Mouse (Mus musculus) heart, adult 10 weeks (tissue): ENCODE measurements around the gene Ccdc71. TPM values are rescaled to one million over a fixed set of nuclear protein-coding genes. Genes with fewer than 3 reads are reported as not detected.

Experiments used
- polyA plus RNA-seq: library from polyadenylated mRNA; stranded (reverse); fragments of 350-450 nt; fragmentation: Illumina TruSeq; extraction: RNeasy Lipid Tissue Mini Kit (QIAGEN cat#74804); gene quantifications from one replicate; pipeline ENCODE4 v1.2.3, GENCODE M21; 2014; ENCODE audit warnings: low read depth, low replicate concordance

The Ccdc71 gene
- polyA plus RNA-seq = 13.9 TPM

GRCm38 (mm10) chr9:108460319-108461178 lies at the start of gene Ccdc71:
TSS of gene Ccdc71 (plus strand) at chr9:108460527.

DNA sequence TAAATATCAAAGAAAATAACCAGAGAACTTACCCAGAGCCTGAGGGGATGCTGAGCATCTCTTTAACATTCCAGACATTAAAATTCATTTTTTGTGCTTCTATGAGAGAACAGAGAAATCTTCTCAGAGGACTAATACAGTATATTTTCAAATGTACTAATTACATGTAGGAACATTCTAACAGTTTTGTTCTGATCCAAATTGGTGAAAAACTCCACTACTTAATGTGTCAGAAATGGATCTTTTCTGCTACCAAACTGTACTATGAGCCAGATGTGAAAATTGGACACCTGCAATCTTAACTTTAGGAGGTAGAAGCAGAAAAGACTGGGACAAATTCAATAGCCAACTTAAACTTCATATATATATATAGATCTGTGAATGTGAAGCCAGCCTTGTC lies 31.9 kb upstream of the Ccdc71 start, which contains the start of gene Ccdc36:
Gene Ccdc36 (minus strand): TSS at position 101 of the 400 bp plus-strand sequence.

GRCm38 (mm10) chr9:108436182-108436581 lies 24.1 kb upstream of the Ccdc71 start, which contains the start of gene BC048562:
TSS of gene BC048562 (plus strand) at chr9:108436482.

GRCm38 (mm10) chr9:108461181-108461631 lies 879 bp downstream of the Ccdc71 start, which contains the start of gene Klhdc8b:
TSS of gene Klhdc8b (minus strand) at chr9:108461581.

GRCm38 (mm10) chr9:108479721-108480351 lies 19.5 kb downstream of the Ccdc71 start, which contains the start of gene Lamb2:
TSS of gene Lamb2 (plus strand) at chr9:108479736.

GRCm38 (mm10) chr9:108490559-108491285 lies 30.4 kb downstream of the Ccdc71 start, which contains the start of gene Usp19:
TSS of gene Usp19 (plus strand) at chr9:108490602.

DNA sequence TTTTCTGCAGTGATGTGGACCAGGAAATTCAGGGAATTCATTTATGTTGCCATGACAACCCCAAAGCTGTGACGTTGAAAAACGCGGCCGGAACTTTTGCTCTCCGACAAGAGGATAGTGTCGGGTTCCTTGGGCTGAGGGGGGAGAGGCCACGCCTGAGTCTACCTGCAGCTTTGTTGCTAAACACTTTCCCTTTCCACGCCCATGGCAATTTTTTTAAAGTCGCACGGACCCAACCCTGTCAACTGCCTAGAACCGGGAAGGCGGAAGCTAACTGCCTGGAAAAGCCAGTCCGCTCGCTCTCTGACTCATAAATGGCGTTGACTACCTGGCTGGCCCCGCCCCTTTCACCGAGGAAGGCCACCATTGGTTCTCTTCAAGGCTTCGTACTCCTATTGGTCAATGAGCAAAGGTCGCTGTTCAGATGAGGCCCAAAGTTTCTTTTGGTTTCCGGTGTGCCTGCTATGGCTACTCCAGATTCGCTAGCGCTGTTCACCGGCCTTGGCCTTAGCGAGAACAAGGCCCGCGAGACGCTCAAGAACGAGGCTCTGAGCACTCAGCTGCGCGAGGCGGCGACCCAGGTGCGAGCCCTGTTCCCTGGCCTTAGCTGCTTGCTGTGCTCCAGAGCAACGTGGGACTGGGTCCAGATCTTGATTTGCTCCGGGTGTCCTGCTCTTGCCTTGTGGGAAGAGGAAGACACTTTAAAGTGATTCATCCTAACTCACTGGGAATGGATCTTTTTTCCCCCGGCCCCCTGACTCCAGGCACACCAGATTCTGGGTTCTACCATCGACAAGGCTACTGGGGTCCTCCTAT lies 47.5 kb downstream of the Ccdc71 start, which contains the start of gene Qars:
Gene Qars (plus strand): TSS at position 88 of the 816 bp plus-strand sequence.

Other genes starting within 250 kb of the Ccdc71 start
- 197 TPM for gene Dag1, start 196.6 kb upstream of the Ccdc71 start, polyA plus RNA-seq
- 25.6 TPM for gene Nicn1, start 170.1 kb upstream of the Ccdc71 start, polyA plus RNA-seq
- 5.7 TPM for gene Amt, start 163.7 kb upstream of the Ccdc71 start, polyA plus RNA-seq
- gene Rhoa, start 154.4 kb upstream of the Ccdc71 start, polyA plus RNA-seq = 213 TPM
- 65.8 TPM for gene Tcta, start 154.4 kb upstream of the Ccdc71 start, polyA plus RNA-seq
- gene Gpx1, start 121.6 kb upstream of the Ccdc71 start, polyA plus RNA-seq = 131 TPM
- 61.1 TPM for gene Usp4, start 112.7 kb upstream of the Ccdc71 start, polyA plus RNA-seq
- gene 1700102P08Rik, start 67.7 kb upstream of the Ccdc71 start, polyA plus RNA-seq = 0.86 TPM
- gene Ccdc36, start 32.0 kb upstream of the Ccdc71 start, polyA plus RNA-seq = not detected
- not detected for gene BC048562, start 24.0 kb upstream of the Ccdc71 start, polyA plus RNA-seq
- 18.2 TPM for gene Klhdc8b, start 1.1 kb downstream of the Ccdc71 start, polyA plus RNA-seq
- 225 TPM for gene Lamb2, start 19.2 kb downstream of the Ccdc71 start, polyA plus RNA-seq
- 100 TPM for gene Usp19, start 30.1 kb downstream of the Ccdc71 start, polyA plus RNA-seq
- gene Qars, start 47.2 kb downstream of the Ccdc71 start, polyA plus RNA-seq = 78.2 TPM
- 50.0 TPM for gene Qrich1, start 56.3 kb downstream of the Ccdc71 start, polyA plus RNA-seq
- gene Impdh2, start 99.8 kb downstream of the Ccdc71 start, polyA plus RNA-seq = 66.9 TPM
- 41.2 TPM for gene Ndufaf3, start 106.9 kb downstream of the Ccdc71 start, polyA plus RNA-seq
- 40.3 TPM for gene Dalrd3, start 109.4 kb downstream of the Ccdc71 start, polyA plus RNA-seq
- 15.6 TPM for gene Wdr6, start 118.2 kb downstream of the Ccdc71 start, polyA plus RNA-seq
- gene P4htm, start 137.1 kb downstream of the Ccdc71 start, polyA plus RNA-seq = 17.8 TPM
- 39.2 TPM for gene Arih2, start 188.9 kb downstream of the Ccdc71 start, polyA plus RNA-seq
- gene Slc25a20, start 201.6 kb downstream of the Ccdc71 start, polyA plus RNA-seq = 202 TPM
- gene Prkar2a, start 228.8 kb downstream of the Ccdc71 start, polyA plus RNA-seq = 62.2 TPM